Mouse (Mus musculus) B cell, adult (primary cell): ENCODE measurements around the gene Slc25a24. TPM values are rescaled to one million over a fixed set of nuclear protein-coding genes. Genes with fewer than 3 reads are reported as not detected.

Experiments
- total RNA-seq: library from RNA; stranded (reverse); gene quantifications from 4 replicates; pipeline ENCODE4 v1.2.4, GENCODE M21; 2023; ENCODE audit not compliant: inconsistent age

Gene Slc25a24
- 2.6 to 4.6 TPM (median 3.6 TPM) in 4 replicates for total RNA-seq

DNA sequence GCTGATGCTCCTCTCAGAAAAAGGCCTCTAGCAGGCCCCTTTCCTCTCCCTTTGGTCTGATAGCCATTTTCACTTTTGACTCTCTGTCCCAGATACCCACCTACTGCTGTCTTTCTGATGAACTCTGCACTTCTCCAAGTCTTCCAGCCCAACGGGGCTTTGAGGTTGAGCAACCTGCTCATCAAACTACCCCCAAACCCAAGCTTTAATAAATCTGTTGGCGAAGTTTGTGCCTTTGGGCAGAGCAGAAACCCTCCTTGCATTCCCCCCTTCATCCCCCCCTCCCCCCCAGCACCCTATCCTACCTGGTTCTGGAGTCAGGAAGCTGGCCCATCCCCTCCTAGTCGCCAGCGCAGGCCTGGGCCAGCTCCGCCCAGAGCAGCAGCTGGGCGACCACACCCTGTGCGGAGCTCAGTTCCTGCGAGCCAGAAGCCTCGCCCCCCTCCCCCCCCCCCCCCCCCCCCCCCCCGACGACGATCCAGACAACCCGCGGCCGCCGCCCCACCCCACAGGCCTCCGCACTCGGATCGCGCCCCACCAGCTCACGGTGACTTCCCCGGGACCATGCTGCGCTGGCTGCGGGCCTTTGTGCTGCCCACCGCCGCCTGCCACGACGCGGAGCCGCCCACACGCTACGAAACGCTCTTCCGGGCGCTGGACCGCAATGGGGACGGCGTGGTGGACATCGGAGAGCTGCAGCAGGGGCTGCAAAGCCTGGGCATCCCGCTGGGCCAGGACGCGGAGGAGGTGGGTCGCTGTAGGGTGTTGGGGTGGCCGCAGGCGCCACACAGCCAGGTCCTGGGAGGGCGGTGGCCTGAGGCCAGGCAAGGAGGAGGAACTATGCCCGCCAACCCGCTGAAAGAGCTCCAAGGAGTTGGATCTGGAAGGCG lies at the start of gene Slc25a24:
Slc25a24 (plus strand) TSS at position 509 of the 890 bp plus-strand sequence.

GRCm38 (mm10) chr3:109080169-109080568 lies 42.8 kb upstream of the Slc25a24 start, which contains the start of gene Slc25a54:
Slc25a54 (plus strand) TSS chr3:109080469.

Other genes with a start within 250 kb of the Slc25a24 start
- gene Fndc7, start 233.1 kb upstream of the Slc25a24 start, total RNA-seq = 0.93 to 2.3 TPM (median 1.5 TPM) in 4 replicates
- 231 to 260 TPM (median 255 TPM) in 4 replicates for gene Prpf38b, start 211.4 kb upstream of the Slc25a24 start, total RNA-seq
- not detected in 4 replicates for gene Henmt1, start 183.3 kb upstream of the Slc25a24 start, total RNA-seq
- gene Gm9857, start 182.7 kb upstream of the Slc25a24 start, total RNA-seq = not detected in 4 replicates
- 6.8 to 8.0 TPM (median 7.4 TPM) in 4 replicates for gene Fam102b, start 95.5 kb upstream of the Slc25a24 start, total RNA-seq
- not detected in 4 replicates for gene Slc25a54, start 42.7 kb upstream of the Slc25a24 start, total RNA-seq
- 13.7 to 19.2 TPM (median 16.3 TPM) in 4 replicates for gene Vav3, start 217.5 kb downstream of the Slc25a24 start, total RNA-seq